Mouse (Mus musculus) MEL (cell line): ENCODE measurements around the gene Ankle2. TPM values are rescaled to one million over a fixed set of nuclear protein-coding genes. Genes with fewer than 3 reads are reported as not detected.

ENCODE experiments used
- DNase-seq: peaks from one replicate; pipeline ENCODE4 v3.0.0; 2011; ENCODE audit warnings: low read depth, low spot score
- H3K27ac ChIP-seq: 2 replicates; pipeline ENCODE4 v1.5.1; 2012; ENCODE audit warnings: low read depth, mild to moderate bottlenecking, control low read depth, low read length, moderate library complexity; ENCODE audit not compliant: control insufficient read depth
- H3K27me3 ChIP-seq, 2 experiments: fragments of 150-350 bp in 1 of 2; sonication (generic) in 1 of 2; 2 replicates each; pipeline ENCODE4 v1.6.1; 2012; ENCODE audit warnings: low read length in 2 of 2, mild to moderate bottlenecking in 2 of 2, improper control_type of control experiment in 1 of 2, moderate library complexity in 1 of 2; ENCODE audit not compliant: insufficient read depth in 2 of 2, control insufficient read depth in 1 of 2
- H3K36me3 ChIP-seq, 2 experiments: 2 replicates each; pipeline ENCODE4 v1.6.1; 2012 to 2014; ENCODE audit warnings: low read length in 2 of 2, improper control_type of control experiment in 1 of 2, inconsistent platforms in 1 of 2, mild to moderate bottlenecking in 1 of 2; ENCODE audit not compliant: insufficient read depth in 2 of 2, control insufficient read depth in 1 of 2
- H3K4me1 ChIP-seq, 2 experiments: fragments of 150-350 bp in 1 of 2; sonication (generic) in 1 of 2; 2 replicates each; pipeline ENCODE4 v1.6.1; 2012; ENCODE audit warnings: low read length in 2 of 2, improper control_type of control experiment in 1 of 2, mild to moderate bottlenecking in 1 of 2; ENCODE audit not compliant: insufficient read depth in 2 of 2, control insufficient read depth in 1 of 2
- H3K4me3 ChIP-seq, 2 experiments: fragments of 150-350 bp in 1 of 2; sonication (generic) in 1 of 2; 2 replicates each; pipeline ENCODE4 v1.5.1; 2012; ENCODE audit warnings: low read depth in 2 of 2, low read length in 2 of 2, mild to moderate bottlenecking in 2 of 2, moderate library complexity in 2 of 2, control low read depth in 1 of 2, improper control_type of control experiment in 1 of 2; ENCODE audit not compliant: control insufficient read depth in 1 of 2, insufficient read depth in 1 of 2
- H3K79me2 ChIP-seq: 2 replicates; pipeline ENCODE4 v1.6.1; 2012; ENCODE audit warnings: mild to moderate bottlenecking, low read length, moderate library complexity; ENCODE audit not compliant: control insufficient read depth, poor library complexity, insufficient read depth
- H3K9ac ChIP-seq: 2 replicates; pipeline ENCODE4 v1.6.1; 2012; ENCODE audit warnings: low read depth, mild to moderate bottlenecking, control low read depth, low read length, moderate library complexity; ENCODE audit not compliant: control insufficient read depth, poor library complexity, severe bottlenecking
- H3K9me3 ChIP-seq: fragments of 150-350 bp; sonication (generic); replicated peaks from 2 replicates; pipeline ENCODE4 v1.6.1; 2012; ENCODE audit warnings: mild to moderate bottlenecking, low read length, improper control_type of control experiment, moderate library complexity; ENCODE audit not compliant: insufficient read depth
- CHD2 ChIP-seq: IDR thresholded peaks from 2 replicates; pipeline ENCODE4 v1.6.1; 2011; ENCODE audit warnings: low read length, improper control_type of control experiment
- ELF1 ChIP-seq: IDR thresholded peaks from 2 replicates; pipeline ENCODE4 v1.6.1; 2014; ENCODE audit warnings: low read depth, mild to moderate bottlenecking, inconsistent platforms, low read length, improper control_type of control experiment, moderate library complexity
- EP300 ChIP-seq, 2 experiments: IDR thresholded peaks; 2 replicates each; pipeline ENCODE4 v1.6.1; 2011; ENCODE audit warnings: improper control_type of control experiment in 2 of 2, low read length in 2 of 2, low read depth in 1 of 2, mild to moderate bottlenecking in 1 of 2
- ETS1 ChIP-seq: IDR thresholded peaks from 2 replicates; pipeline ENCODE4 v1.6.1; 2012; ENCODE audit warnings: low read depth, mild to moderate bottlenecking, inconsistent platforms, low read length, improper control_type of control experiment, moderate library complexity
- GABPA ChIP-seq: IDR thresholded peaks from 2 replicates; pipeline ENCODE4 v1.6.1; 2012; ENCODE audit warnings: low read depth, mild to moderate bottlenecking, inconsistent platforms, low read length, improper control_type of control experiment, moderate library complexity
- GATA1 ChIP-seq: IDR thresholded peaks from 2 replicates; pipeline ENCODE4 v1.6.1; 2011; ENCODE audit warnings: low read depth, low read length, improper control_type of control experiment
- KAT2A ChIP-seq: conservative IDR thresholded peaks from 2 replicates; pipeline ENCODE4 v1.6.1; 2012; ENCODE audit warnings: low read depth, low read length, improper control_type of control experiment, inconsistent platforms
- MAX ChIP-seq: IDR thresholded peaks from 2 replicates; pipeline ENCODE4 v1.6.1; 2011; ENCODE audit warnings: low read length, improper control_type of control experiment
- MXI1 ChIP-seq: IDR thresholded peaks from 2 replicates; pipeline ENCODE4 v1.6.1; 2011; ENCODE audit warnings: mild to moderate bottlenecking, low read depth, low read length, improper control_type of control experiment
- NELFE ChIP-seq: IDR thresholded peaks from 2 replicates; pipeline ENCODE4 v1.6.1; 2011; ENCODE audit warnings: low read depth, low read length, improper control_type of control experiment
- POLR2AphosphoS5 ChIP-seq: IDR thresholded peaks from 2 replicates; pipeline ENCODE4 v1.6.1; 2012; ENCODE audit warnings: low read depth, borderline replicate concordance, mild to moderate bottlenecking, inconsistent platforms, low read length, moderate library complexity, mixed read lengths
- RCOR1 ChIP-seq: IDR thresholded peaks from 2 replicates; pipeline ENCODE4 v1.6.1; 2012; ENCODE audit warnings: low read depth, mild to moderate bottlenecking, inconsistent platforms, low read length, improper control_type of control experiment
- SIN3A ChIP-seq: IDR thresholded peaks from 2 replicates; pipeline ENCODE4 v1.6.1; 2012; ENCODE audit warnings: low read length, improper control_type of control experiment, inconsistent platforms
- TCF12 ChIP-seq: IDR thresholded peaks from 2 replicates; pipeline ENCODE4 v1.6.1; 2014; ENCODE audit warnings: low read depth, mild to moderate bottlenecking, inconsistent platforms, low read length, improper control_type of control experiment, moderate library complexity
- USF2 ChIP-seq, 2 experiments: IDR thresholded peaks; 2 replicates each; pipeline ENCODE4 v1.6.1; 2011 to 2012; ENCODE audit warnings: improper control_type of control experiment in 2 of 2, low read length in 2 of 2, borderline replicate concordance in 1 of 2, inconsistent platforms in 1 of 2, low read depth in 1 of 2, mild to moderate bottlenecking in 1 of 2; ENCODE audit not compliant: insufficient read depth in 1 of 2
- polyA plus RNA-seq, 2 experiments: library from polyadenylated mRNA; stranded (reverse) in 1 of 2; unstranded in 1 of 2; fragments of >175 nt in 1 of 2; fragments of >200 nt in 1 of 2; gene quantifications; 2 replicates each; pipeline versions ENCODE4 v1.2.1 to v1.2.4; 2012; ENCODE audit warnings: low replicate concordance in 2 of 2, low read depth in 1 of 2; ENCODE audit not compliant: insufficient read length in 2 of 2, insufficient read depth in 1 of 2, missing spikeins in 1 of 2
- total RNA-seq: library from RNA; depleted of rRNA; stranded (reverse); fragments of 300-350 nt; gene quantifications from 2 replicates; pipeline ENCODE4 v1.2.3, GENCODE M21; 2012

Gene Ankle2
- total and polyA plus RNA-seq, 3 experiments = 29.5 to 270 (median 37.9) TPM

DNA sequence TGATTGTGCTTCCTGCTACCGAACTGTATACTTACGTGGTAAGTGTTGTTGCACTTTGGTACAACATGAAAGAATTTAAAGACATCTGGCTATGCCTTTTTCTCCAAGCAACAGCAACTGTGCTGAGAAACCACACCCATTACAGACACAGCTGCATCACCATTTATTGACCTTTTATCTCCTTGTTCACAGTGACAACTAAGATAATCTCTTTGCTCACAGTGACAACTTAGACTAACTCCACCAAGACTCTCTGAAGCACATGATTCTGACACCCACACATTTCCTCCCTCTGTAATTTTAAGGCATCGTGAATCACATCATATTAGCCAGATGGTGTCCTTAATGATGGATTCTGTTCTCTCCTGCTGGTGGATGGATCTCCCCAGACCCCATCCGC lies 43.3 kb downstream of the Ankle2 start:
- DNase-seq = peak; percentile 58
- peaks cover 5% of the 10 kb centered on the region for H3K79me2 ChIP-seq
- H3K4me1 ChIP-seq = peaks cover 6 to 14% of the 10 kb centered on the region in 2 experiments
- H3K9me3 ChIP-seq = no peaks in the 10 kb centered on the region
- H3K9ac ChIP-seq = no peak overlapping the region
- TF ChIP-seq GATA1 (peak; percentile 78), GABPA (no peak), TCF12 (peak; percentile 50; the same call in 1 of the 2 replicates), MAX (no peak), POLR2AphosphoS5 (no peak), EP300 (IDR thresholded peaks at IDR 0.05; ENCODE audit: low read depth in 1 of 2, low read length in 2 of 2) (peak; percentile 59 to 76)
- H3K27ac ChIP-seq = no peak overlapping the region
- H3K36me3 ChIP-seq = peaks cover 0 to 21% of the 10 kb centered on the region in 2 experiments; a peak in 2 of 4 replicates
- H3K4me3 ChIP-seq = no peak overlapping the region
- H3K27me3 ChIP-seq = no peaks in the 10 kb centered on the region

DNA sequence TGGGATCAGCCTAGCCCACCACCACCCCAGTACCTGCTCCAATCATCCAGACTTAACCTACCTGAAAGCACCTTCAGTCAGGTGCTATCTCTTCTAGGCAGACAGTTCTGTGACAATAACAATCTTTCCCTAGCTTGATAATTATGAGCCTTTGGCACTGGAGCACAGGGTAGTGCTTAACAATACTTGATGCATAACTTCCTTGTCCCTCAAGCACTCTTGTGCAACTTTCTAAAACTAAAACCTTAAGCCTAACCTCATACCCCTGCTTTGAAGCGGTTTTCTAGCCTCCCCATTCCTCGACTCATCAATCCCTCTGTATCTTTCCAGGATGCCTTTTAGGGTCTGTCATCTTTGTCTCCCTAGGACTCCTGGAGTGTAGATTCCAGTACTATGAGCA lies 44.0 kb downstream of the Ankle2 start:
- Histone ChIP-seq H3K36me3 (peaks cover 0 to 21% of the 10 kb centered on the region in 2 experiments; a peak in 2 of 4 replicates), H3K4me3 (no peak overlapping the region), H3K9me3 (no peaks in the 10 kb centered on the region), H3K9ac (no peak overlapping the region), H3K4me1 (peaks cover 6 to 14% of the 10 kb centered on the region in 2 experiments), H3K79me2 (no peaks in the 10 kb centered on the region), H3K27me3 (no peaks in the 10 kb centered on the region), H3K27ac (no peak overlapping the region)
- DNase-seq = no peak
- no peak for TF ChIP-seq KAT2A

DNA sequence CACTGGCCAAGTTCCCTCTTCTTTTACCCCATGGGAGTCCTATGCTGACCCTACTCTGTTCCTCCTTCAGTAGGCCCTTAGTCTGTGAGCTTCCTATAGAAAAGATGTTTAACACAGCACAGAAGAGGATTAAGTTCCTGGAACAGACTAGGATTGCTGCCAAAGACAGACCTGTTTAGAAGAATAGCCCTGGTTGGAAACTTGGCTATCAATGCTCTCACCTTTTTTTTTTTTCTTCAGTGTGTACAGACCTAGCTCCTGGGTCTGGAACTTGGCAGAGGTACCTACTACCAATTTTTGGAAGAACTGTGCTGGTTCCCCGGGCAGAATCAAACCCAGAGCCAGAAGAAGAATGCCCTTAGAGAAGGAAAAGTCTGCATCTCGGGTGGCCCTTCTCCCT lies 45.6 kb downstream of the Ankle2 start:
- no peaks in the 10 kb centered on the region for H3K79me2 ChIP-seq
- H3K9ac ChIP-seq = no peak overlapping the region
- H3K4me1 ChIP-seq = peaks cover 6 to 16% of the 10 kb centered on the region in 2 experiments
- no peaks in the 10 kb centered on the region for H3K27me3 ChIP-seq
- peaks cover 0 to 21% of the 10 kb centered on the region in 2 experiments; a peak in 2 of 4 replicates for H3K36me3 ChIP-seq
- DNase-seq = no peak
- TF ChIP-seq CHD2 (no peak), ETS1 (no peak), NELFE (no peak), MAX (no peak), MXI1 (no peak), USF2 (IDR thresholded peaks at IDR 0.05; ENCODE audit: borderline replicate concordance in 1 of 2, insufficient read depth in 1 of 2, low read depth in 1 of 2, low read length in 2 of 2) (no peak), ELF1 (no peak), RCOR1 (no peak), TCF12 (no peak), SIN3A (no peak)
- no peaks in the 10 kb centered on the region for H3K9me3 ChIP-seq
- no peak overlapping the region for H3K4me3 ChIP-seq
- H3K27ac ChIP-seq = no peak overlapping the region
